Mouse (Mus musculus) G1E (cell line): Measurements from ENCODE around the gene Btla.

ENCODE experiments used
- CTCF ChIP-seq: IDR thresholded peaks from 2 replicates; pipeline ENCODE4 v1.5.1; 2012; ENCODE audit warnings: low read depth, low read length, inconsistent platforms, mixed read lengths
- GATA1 ChIP-seq: IDR thresholded peaks from 2 replicates; pipeline ENCODE4 v1.6.1; 2012; ENCODE audit warnings: borderline replicate concordance, low read length, inconsistent platforms, mixed read lengths
- GATA2 ChIP-seq: IDR thresholded peaks from 2 replicates; pipeline ENCODE4 v1.6.1; 2012; ENCODE audit warnings: low read depth, low read length, inconsistent platforms, borderline replicate concordance
- TAL1 ChIP-seq: conservative IDR thresholded peaks from 2 replicates; pipeline ENCODE4 v1.6.1; 2012; ENCODE audit warnings: low read depth, low read length, inconsistent platforms, mixed read lengths

DNA sequence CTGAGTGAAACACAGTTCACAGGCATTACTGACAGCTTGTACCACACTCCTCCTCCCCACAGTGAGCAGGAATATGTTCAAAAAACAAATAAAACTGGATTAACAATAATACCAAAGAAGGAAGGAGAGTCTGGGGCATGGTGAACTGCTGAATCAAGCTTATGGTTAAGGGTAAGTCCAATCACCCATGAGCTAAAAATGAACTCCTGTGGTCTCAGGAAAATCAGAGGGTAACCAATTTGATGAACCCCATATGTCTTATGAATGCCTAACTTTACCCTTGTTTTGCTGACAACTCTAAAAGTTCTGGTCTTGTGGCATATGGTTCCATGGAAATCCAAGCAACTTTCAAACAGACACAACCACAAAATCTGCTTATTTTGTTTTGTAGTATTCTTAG lies 37.9 kb downstream of the Btla start:
- TF ChIP-seq GATA1 (no peak), CTCF (no peak), TAL1 (no peak), GATA2 (no peak)
